Mouse (Mus musculus): Measurements from ENCODE around the gene Gtf2ird1.
"Not testable (repeated sequence)": the region's sequence is repeated elsewhere in the genome, so short reads cannot be mapped to it uniquely, and the experiment has no call there.

Gtf2ird1 gene

GRCm38 (mm10) chr5:134410307-134410836, 46.1 kb downstream of the Gtf2ird1 start:
- DNase-seq (ENCODE audit: low spot score) = no peak

- no peak for DNase-seq (ENCODE audit: low spot score)
Observed at GRCm38 (mm10) chr5:134409606-134410306, 46.8 kb downstream of the Gtf2ird1 start.

DNA sequence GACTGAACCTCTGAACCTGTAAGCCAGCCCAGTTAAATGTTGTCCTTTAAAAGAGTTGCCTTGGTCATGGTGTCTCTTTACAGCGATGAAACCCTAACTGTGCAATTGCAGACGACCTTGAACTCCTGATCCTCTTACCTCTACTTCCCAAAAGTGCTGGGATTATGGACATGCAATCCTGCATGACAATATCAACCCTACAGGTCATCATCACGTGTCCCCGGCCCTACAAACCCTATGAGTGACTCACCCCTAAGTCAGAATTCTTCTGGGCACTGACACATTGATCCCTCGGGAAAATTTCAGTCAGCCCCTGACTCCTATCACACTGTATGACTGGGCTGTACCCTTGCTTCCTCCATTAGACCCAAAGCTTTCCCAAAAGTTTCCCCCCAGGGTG, 48.4 kb downstream of the Gtf2ird1 start:
- no peak for DNase-seq (ENCODE audit: low spot score)

DNA sequence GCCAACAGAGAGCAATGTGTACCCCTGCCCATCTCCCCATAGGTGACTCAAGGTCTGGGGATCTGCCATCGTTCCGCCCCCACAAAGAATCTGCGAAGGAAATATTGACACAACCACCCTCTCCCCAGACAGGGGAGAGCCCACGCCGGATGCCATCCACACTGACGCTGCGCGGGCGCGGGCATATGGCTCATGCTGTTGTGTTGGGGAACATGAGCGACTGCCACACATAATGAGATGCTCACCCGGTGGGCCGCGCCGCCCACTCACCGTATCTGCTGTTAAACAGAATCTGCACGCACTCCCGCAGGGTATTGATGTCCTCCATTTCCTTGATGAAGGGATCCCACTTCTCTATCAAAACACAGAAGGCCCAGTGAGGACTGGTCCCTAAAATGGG, 54.7 kb downstream of the Gtf2ird1 start:
- no peak for DNase-seq (ENCODE audit: low spot score)

GRCm38 (mm10) chr5:134397434-134398163, 58.9 kb downstream of the Gtf2ird1 start:
- no peak for DNase-seq (ENCODE audit: low spot score)

- no peak for DNase-seq (ENCODE audit: low spot score)
Observed at GRCm38 (mm10) chr5:134396519-134396918, 60.0 kb downstream of the Gtf2ird1 start.

DNA sequence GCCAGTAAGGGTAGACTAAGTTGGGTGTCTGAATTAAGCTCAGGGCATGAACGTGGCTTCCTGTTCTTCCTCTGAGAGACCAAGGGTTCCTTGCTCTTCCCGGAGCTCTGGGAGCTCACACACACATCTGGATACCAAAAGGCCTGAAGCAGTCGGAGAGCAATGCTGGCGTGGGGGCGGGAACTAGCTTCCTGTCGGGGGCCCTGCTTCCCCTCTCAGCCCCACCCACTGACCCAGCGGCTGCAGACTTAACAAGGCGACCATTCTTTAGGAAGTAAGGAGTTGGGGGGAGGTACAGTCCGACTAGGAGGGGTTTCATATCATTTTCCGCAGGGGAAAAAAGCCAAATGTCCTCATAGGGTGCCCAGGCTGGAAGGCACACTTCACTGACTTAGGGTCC, 61.9 kb downstream of the Gtf2ird1 start:
- no peak for DNase-seq (ENCODE audit: low spot score)

GRCm38 (mm10) chr5:134393624-134394023, 62.9 kb downstream of the Gtf2ird1 start:
- DNase-seq (ENCODE audit: low spot score) = no peak

- peak; percentile 86 for DNase-seq (ENCODE audit: low spot score)
Observed at GRCm38 (mm10) chr5:134385106-134385505, 71.4 kb downstream of the Gtf2ird1 start.

DNA sequence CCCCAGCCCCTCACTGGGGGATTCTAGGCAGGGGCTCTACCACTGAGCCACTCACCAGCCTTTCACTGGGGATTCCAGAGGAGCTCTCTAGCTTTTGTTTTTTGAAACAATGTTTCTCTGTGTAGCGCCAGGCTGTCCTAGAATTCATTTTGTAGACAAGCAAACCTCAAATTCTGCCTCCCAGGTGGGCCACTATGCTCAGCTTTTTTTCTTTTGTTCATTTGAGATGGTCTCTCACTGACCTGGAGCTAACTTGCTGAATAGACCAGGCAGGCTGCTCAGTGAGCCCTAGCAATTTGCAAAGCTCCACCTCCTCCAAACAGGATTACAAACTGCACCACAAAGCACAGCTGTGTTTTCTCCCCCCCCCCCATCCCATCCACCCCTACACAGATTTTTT, 81.3 kb downstream of the Gtf2ird1 start:
- DNase-seq (ENCODE audit: low spot score) = no peak

DNA sequence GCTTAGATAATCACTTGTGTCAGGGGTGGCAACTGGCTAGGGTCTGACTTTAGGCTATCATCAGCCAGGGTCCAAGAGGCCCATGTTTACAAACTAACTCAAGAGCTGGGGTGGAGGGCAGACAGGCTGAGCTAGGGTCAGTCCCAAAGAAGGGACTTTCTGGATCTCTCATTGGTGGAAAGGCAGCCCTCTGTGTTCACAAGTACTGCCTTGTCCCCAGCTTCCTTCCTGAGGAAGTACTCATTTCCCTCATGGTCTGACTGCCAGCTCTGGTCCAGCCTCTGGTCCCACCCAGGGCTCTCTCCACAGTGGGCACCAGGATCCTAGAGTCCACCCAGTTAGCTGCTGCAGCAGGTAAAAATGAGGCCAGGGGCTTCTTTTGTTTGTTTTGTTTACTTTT, 82.0 kb downstream of the Gtf2ird1 start:
- no peak for DNase-seq (ENCODE audit: low spot score)

DNA sequence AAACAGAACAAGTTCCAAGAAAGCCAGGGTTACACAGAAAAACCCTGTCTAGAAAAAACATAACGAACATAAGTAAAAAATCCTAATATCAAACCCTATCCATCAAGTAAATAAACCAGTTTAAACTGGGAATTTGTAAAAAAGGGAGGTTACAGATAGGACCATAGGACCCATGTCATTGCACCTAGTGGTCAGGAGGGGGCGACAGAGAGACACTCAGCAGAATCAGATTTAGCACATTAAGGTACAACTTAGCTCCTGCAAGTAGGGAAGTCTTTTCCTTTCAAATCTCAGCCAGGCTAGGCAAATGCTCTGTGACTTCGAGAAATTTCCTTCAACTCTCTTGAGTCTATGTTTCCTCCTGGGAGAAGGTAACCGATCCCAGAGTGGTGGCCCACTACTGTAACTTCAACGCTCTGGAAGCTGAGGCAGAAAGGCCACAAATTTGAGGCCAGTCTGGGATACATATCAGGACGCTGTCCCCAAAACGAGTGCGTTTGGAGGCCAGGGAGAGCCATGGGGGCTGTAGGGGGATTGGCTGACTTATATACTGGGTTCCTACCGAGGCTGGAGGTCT, 82.5 kb downstream of the Gtf2ird1 start:
- DNase-seq (ENCODE audit: low spot score) = peak; percentile 80

GRCm38 (mm10) chr5:134372926-134373658, 83.4 kb downstream of the Gtf2ird1 start:
- peak; percentile 15 for DNase-seq (ENCODE audit: low spot score)

GRCm38 (mm10) chr5:134371511-134372289, 84.8 kb downstream of the Gtf2ird1 start:
- DNase-seq (ENCODE audit: low spot score) = no peak

DNA sequence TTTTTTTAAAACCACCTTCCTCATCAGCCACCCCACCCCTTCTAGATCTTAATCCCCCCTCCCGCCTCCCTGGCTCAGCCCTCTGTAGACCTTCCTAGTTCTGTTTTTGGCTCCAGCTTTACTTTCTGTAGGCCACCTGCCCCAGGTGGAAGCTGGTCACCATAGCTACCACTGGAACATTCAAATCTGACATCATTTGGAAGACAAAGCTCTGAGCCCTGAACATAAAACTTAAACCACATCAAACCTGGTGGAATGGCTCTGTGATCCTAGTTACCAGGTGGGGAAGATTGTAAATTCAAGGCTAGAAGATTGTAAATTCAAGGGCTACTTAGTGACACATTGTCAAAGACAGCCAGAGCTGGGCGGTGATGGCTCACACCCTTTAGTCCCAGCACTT, 85.7 kb downstream of the Gtf2ird1 start:
- no peak for DNase-seq (ENCODE audit: low spot score)

- DNase-seq (ENCODE audit: low spot score) = no peak
Observed at GRCm38 (mm10) chr5:134359101-134359500, 97.4 kb downstream of the Gtf2ird1 start.

DNA sequence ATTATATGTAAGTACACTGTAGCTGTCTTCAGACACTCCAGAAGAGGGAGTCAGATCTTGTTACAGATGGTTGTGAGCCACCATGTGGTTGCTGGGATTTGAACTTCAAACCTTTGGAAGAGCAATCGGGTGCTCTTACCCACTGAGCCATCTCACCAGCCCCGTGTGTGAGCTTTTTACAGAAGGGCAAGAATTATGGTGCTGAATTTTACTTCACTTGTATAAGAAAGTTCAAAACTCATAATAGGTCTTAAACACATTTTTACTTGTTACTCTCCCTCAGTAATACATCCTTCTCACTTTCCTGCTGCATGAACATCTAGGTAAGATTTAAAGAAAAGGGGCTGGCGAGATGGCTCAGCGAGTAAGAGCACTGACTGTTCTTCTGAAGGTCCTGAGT, 101.1 kb downstream of the Gtf2ird1 start:
- DNase-seq (ENCODE audit: low spot score) = not testable (repeated sequence)

DNA sequence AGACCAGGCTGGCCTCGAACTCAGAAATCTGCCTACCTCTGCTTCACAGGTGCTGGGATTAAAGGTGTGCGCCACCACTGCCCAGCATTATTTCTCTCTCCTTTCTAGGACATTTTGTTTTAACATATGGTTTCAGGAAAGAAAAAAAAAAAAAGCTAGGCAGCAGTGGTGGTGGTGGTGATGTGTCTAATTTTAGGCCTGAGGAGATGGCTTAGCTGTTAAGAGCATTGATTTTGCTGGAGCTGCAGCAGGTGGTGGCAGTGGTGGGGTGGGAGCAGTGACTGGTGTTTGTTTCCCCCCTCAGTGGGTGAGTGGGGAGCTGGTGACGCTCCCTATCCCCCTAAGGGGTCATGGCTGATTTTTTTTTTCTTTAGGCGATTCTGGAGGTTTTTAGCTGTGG, 103.4 kb downstream of the Gtf2ird1 start:
- DNase-seq (ENCODE audit: low spot score) = no peak

GRCm38 (mm10) chr5:134352527-134353001, 104.0 kb downstream of the Gtf2ird1 start:
- DNase-seq (ENCODE audit: low spot score) = no peak

DNA sequence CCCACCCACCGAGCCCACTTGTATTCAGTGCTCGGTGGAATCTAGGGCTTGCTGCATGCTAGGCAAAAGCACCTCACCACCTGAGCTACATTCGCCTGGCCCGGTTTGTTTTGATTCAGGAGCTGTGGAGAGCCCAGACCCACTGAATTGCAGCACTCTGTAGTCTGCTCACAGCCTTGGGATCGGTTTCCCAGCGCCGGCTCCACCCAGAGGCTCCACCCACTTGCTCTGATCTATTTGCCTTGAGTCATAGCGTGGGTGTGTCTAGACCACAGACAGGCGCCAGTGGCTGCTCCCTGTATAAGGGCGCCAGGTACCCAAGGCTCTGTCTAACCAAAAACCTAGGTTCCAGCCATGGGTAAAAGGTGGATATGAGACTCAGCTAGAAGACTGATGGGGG, 105.9 kb downstream of the Gtf2ird1 start:
- peak; percentile 45 for DNase-seq (ENCODE audit: low spot score)

GRCm38 (mm10) chr5:134347066-134347465, 109.5 kb downstream of the Gtf2ird1 start:
- DNase-seq (ENCODE audit: low spot score) = peak; percentile 34

Data from retina, embryonic 14.5 days (tissue).